Mouse (Mus musculus): Measurements from ENCODE around the gene C1qtnf4.

Gene C1qtnf4

GRCm38 (mm10) chr2:90932273-90932672 is 46.6 kb downstream of the C1qtnf4 start:
- no peak for DNase-seq (ENCODE audit: low spot score)

- DNase-seq (ENCODE audit: low spot score) = no peak
Observed at GRCm38 (mm10) chr2:90938362-90938761, 52.7 kb downstream of the C1qtnf4 start.

GRCm38 (mm10) chr2:90939750-90940149 is 54.1 kb downstream of the C1qtnf4 start:
- no peak for DNase-seq (ENCODE audit: low spot score)

Measured in layer of hippocampus, adult 11-12 months (tissue).